Mouse (Mus musculus) CH12.LX (cell line): ENCODE measurements around the gene Nup188. TPM values are rescaled to one million over a fixed set of nuclear protein-coding genes. Genes with fewer than 3 reads are reported as not detected.

Experiments
- DNase-seq: peaks from one replicate; pipeline ENCODE4 v3.0.0-alpha.2; 2013; ENCODE audit errors: extremely low read depth
- H3K27ac ChIP-seq: 2 replicates; pipeline ENCODE4 v1.5.1; 2012; ENCODE audit warnings: low read depth, mild to moderate bottlenecking, control low read depth, moderate library complexity; ENCODE audit not compliant: insufficient read depth
- H3K27me3 ChIP-seq: replicated peaks from 2 replicates; pipeline ENCODE3; 2012; ENCODE audit warnings: inconsistent platforms
- H3K36me3 ChIP-seq, 2 experiments: replicated peaks in 1 of 2; 2 replicates each; pipeline versions ENCODE3 to v1.6.1; 2012; ENCODE audit warnings: inconsistent platforms in 1 of 2, low read length in 1 of 2, mild to moderate bottlenecking in 1 of 2, mixed read lengths in 1 of 2, moderate library complexity in 1 of 2; ENCODE audit not compliant: control insufficient read depth in 1 of 2, insufficient read depth in 1 of 2
- H3K4me1 ChIP-seq, 2 experiments: 2 replicates each; pipeline ENCODE4 v1.6.1; 2012; ENCODE audit warnings: inconsistent platforms in 1 of 2, moderate library complexity in 1 of 2; ENCODE audit not compliant: insufficient read depth in 2 of 2, control insufficient read depth in 1 of 2
- H3K4me2 ChIP-seq: 2 replicates; pipeline ENCODE4 v1.6.1; 2012; ENCODE audit warnings: low read depth, mild to moderate bottlenecking, control low read depth; ENCODE audit not compliant: poor library complexity, insufficient read depth, severe bottlenecking
- H3K4me3 ChIP-seq, 3 experiments: fragments of 150-350 bp in 1 of 3; sonication (generic) in 1 of 3; replicated peaks in 1 of 3; 2 replicates each; pipeline versions ENCODE3 to v1.5.1; 2011 to 2012; ENCODE audit warnings: low read depth in 2 of 3, low read length in 2 of 3, mild to moderate bottlenecking in 2 of 3, moderate library complexity in 2 of 3, control low read depth in 1 of 3, improper control_type of control experiment in 1 of 3, inconsistent platforms in 1 of 3, mixed read lengths in 1 of 3; ENCODE audit not compliant: poor library complexity in 1 of 3
- H3K79me2 ChIP-seq: replicated peaks from 2 replicates; pipeline ENCODE4 v1.6.1; 2012; ENCODE audit warnings: mild to moderate bottlenecking, moderate library complexity; ENCODE audit not compliant: control insufficient read depth, poor library complexity, insufficient read depth, severe bottlenecking; ENCODE audit errors: extremely low read depth
- H3K9ac ChIP-seq: 2 replicates; pipeline ENCODE4 v1.6.1; 2012; ENCODE audit warnings: low read depth, mild to moderate bottlenecking, control low read depth, moderate library complexity; ENCODE audit not compliant: insufficient read depth
- H3K9me3 ChIP-seq: replicated peaks from 2 replicates; pipeline ENCODE3; 2012; ENCODE audit warnings: low read length, inconsistent platforms, mixed read lengths
- BHLHE40 ChIP-seq: IDR thresholded peaks from 2 replicates; pipeline ENCODE4 v1.6.1; 2011; ENCODE audit warnings: mild to moderate bottlenecking, low read depth, low read length, improper control_type of control experiment
- CHD1 ChIP-seq: IDR thresholded peaks from 2 replicates; pipeline ENCODE4 v1.6.1; 2012; ENCODE audit warnings: low read depth, low read length, improper control_type of control experiment, inconsistent platforms
- CTCF ChIP-seq, 2 experiments: IDR thresholded peaks in 1 of 2; conservative IDR thresholded peaks in 1 of 2; 2 replicates each; pipeline ENCODE4 v1.5.1; 2011 to 2012; ENCODE audit warnings: low read depth in 2 of 2, low read length in 2 of 2, improper control_type of control experiment in 1 of 2, inconsistent platforms in 1 of 2, mild to moderate bottlenecking in 1 of 2, moderate library complexity in 1 of 2
- E2F4 ChIP-seq: IDR thresholded peaks from 2 replicates; pipeline ENCODE4 v1.6.1; 2011; ENCODE audit warnings: low read depth, low read length, improper control_type of control experiment; ENCODE audit not compliant: insufficient replicate concordance
- ELF1 ChIP-seq: IDR thresholded peaks from 2 replicates; pipeline ENCODE4 v1.6.1; 2014; ENCODE audit warnings: low read depth, mild to moderate bottlenecking, inconsistent platforms, low read length, improper control_type of control experiment
- EP300 ChIP-seq: IDR thresholded peaks from 2 replicates; pipeline ENCODE4 v1.6.1; 2011; ENCODE audit warnings: low read length, improper control_type of control experiment
- ETS1 ChIP-seq: conservative IDR thresholded peaks from 2 replicates; pipeline ENCODE4 v1.6.1; 2012; ENCODE audit warnings: low read depth, mild to moderate bottlenecking, inconsistent platforms, low read length, improper control_type of control experiment, moderate library complexity
- GABPA ChIP-seq: IDR thresholded peaks from 2 replicates; pipeline ENCODE4 v1.6.1; 2012; ENCODE audit warnings: low read depth, low read length, improper control_type of control experiment, inconsistent platforms; ENCODE audit not compliant: insufficient replicate concordance
- HCFC1 ChIP-seq: IDR thresholded peaks from 2 replicates; pipeline ENCODE4 v1.6.1; 2012; ENCODE audit warnings: low read depth, mild to moderate bottlenecking, inconsistent platforms, low read length, improper control_type of control experiment
- JUND ChIP-seq: conservative IDR thresholded peaks from 2 replicates; pipeline ENCODE4 v1.6.1; 2011; ENCODE audit warnings: low read depth, low read length, improper control_type of control experiment
- MAX ChIP-seq: IDR thresholded peaks from 2 replicates; pipeline ENCODE4 v1.6.1; 2011; ENCODE audit warnings: low read length, improper control_type of control experiment
- MAZ ChIP-seq: IDR thresholded peaks from 2 replicates; pipeline ENCODE4 v1.6.1; 2012; ENCODE audit warnings: low read depth, mild to moderate bottlenecking, inconsistent platforms, low read length, improper control_type of control experiment, moderate library complexity
- MEF2A ChIP-seq: IDR thresholded peaks from 2 replicates; pipeline ENCODE4 v1.6.1; 2014; ENCODE audit warnings: low read depth, mild to moderate bottlenecking, inconsistent platforms, low read length, improper control_type of control experiment, borderline replicate concordance
- MYC ChIP-seq: IDR thresholded peaks from 2 replicates; pipeline ENCODE4 v1.6.1; 2011; ENCODE audit warnings: low read depth, mild to moderate bottlenecking, improper control_type of control experiment, low read length
- NELFE ChIP-seq: IDR thresholded peaks from 2 replicates; pipeline ENCODE4 v1.6.1; 2011; ENCODE audit warnings: low read depth, low read length, improper control_type of control experiment
- NRF1 ChIP-seq: IDR thresholded peaks from 2 replicates; pipeline ENCODE4 v1.6.1; 2014; ENCODE audit warnings: low read depth, mild to moderate bottlenecking, inconsistent platforms, low read length, improper control_type of control experiment, moderate library complexity
- POLR2A ChIP-seq: IDR thresholded peaks from 2 replicates; pipeline ENCODE4 v1.6.1; 2011; ENCODE audit warnings: low read depth, mild to moderate bottlenecking, improper control_type of control experiment, low read length
- POLR2AphosphoS2 ChIP-seq: IDR thresholded peaks from 2 replicates; pipeline ENCODE4 v1.6.1; 2011; ENCODE audit warnings: low read depth, low read length, improper control_type of control experiment
- RAD21 ChIP-seq: IDR thresholded peaks from 2 replicates; pipeline ENCODE4 v1.6.1; 2011; ENCODE audit warnings: low read depth, mild to moderate bottlenecking, low read length, improper control_type of control experiment, moderate library complexity
- RCOR1 ChIP-seq: conservative IDR thresholded peaks from 2 replicates; pipeline ENCODE4 v1.6.1; 2012; ENCODE audit warnings: low read depth, mild to moderate bottlenecking, inconsistent platforms, low read length, improper control_type of control experiment
- SIN3A ChIP-seq: IDR thresholded peaks from 2 replicates; pipeline ENCODE4 v1.6.1; 2012; ENCODE audit warnings: low read length, improper control_type of control experiment, inconsistent platforms
- SMC3 ChIP-seq: IDR thresholded peaks from 2 replicates; pipeline ENCODE4 v1.6.1; 2011; ENCODE audit warnings: low read depth, low read length, improper control_type of control experiment
- TBP ChIP-seq: conservative IDR thresholded peaks from 2 replicates; pipeline ENCODE4 v1.6.1; 2011; ENCODE audit warnings: low read depth, low read length, improper control_type of control experiment
- UBTF ChIP-seq: IDR thresholded peaks from 2 replicates; pipeline ENCODE4 v1.6.1; 2012; ENCODE audit warnings: low read depth, mild to moderate bottlenecking, inconsistent platforms, low read length, improper control_type of control experiment, moderate library complexity
- USF2 ChIP-seq: conservative IDR thresholded peaks from 2 replicates; pipeline ENCODE4 v1.6.1; 2011; ENCODE audit warnings: low read depth, low read length, improper control_type of control experiment
- ZC3H11A ChIP-seq: IDR thresholded peaks from 2 replicates; pipeline ENCODE4 v1.6.1; 2012; ENCODE audit warnings: low read depth, mild to moderate bottlenecking, inconsistent platforms, low read length, improper control_type of control experiment
- ZKSCAN1 ChIP-seq: IDR thresholded peaks from 2 replicates; pipeline ENCODE4 v1.6.1; 2012; ENCODE audit warnings: low read depth, inconsistent platforms, low read length, improper control_type of control experiment, borderline replicate concordance
- ZMIZ1 ChIP-seq: IDR thresholded peaks from 2 replicates; pipeline ENCODE4 v1.6.1; 2012; ENCODE audit warnings: low read depth, mild to moderate bottlenecking, inconsistent platforms, low read length, improper control_type of control experiment
- ZNF384 ChIP-seq: IDR thresholded peaks from 2 replicates; pipeline ENCODE4 v1.6.1; 2012; ENCODE audit warnings: low read depth, low read length, improper control_type of control experiment, inconsistent platforms
- dilution Hi-C: fragments of 300-500 bp; cut with MboI; formaldehyde crosslinking; loops from 2 replicates; pipeline ENCODE4 v1.14.3; 2020; ENCODE audit warnings: low sequenced_read_pairs; ENCODE audit not compliant: extremely low pct_unique_long_range_greater_than_20kb, extremely low pct_ligation_motif_present
- in situ Hi-C: fragments of 300-500 bp; cut with MboI; formaldehyde crosslinking; loops from 3 replicates; pipeline ENCODE4 v1.14.3; 2019; ENCODE audit warnings: low sequenced_read_pairs, low pct_ligation_motif_present, low pct_unique_long_range_greater_than_20kb, mixed read lengths
- polyA plus RNA-seq: library from polyadenylated mRNA; unstranded; fragments of >175 nt; gene quantifications from 2 replicates; pipeline ENCODE4 v1.2.1, GENCODE M21; 2012; ENCODE audit warnings: low read depth; ENCODE audit not compliant: insufficient read length
- total RNA-seq, 2 experiments: library from RNA; depleted of rRNA; stranded (reverse); fragments of 300-350 nt in 1 of 2; fragments of >200 nt in 1 of 2; gene quantifications; 2 replicates each; pipeline ENCODE4 v1.2.3; 2012 to 2014

Gene Nup188
- total and polyA plus RNA-seq, 3 experiments = 19.7 to 58.8 (median 47.6) TPM

GRCm38 (mm10) chr2:30337179-30337578, 51.0 kb downstream of the Nup188 start:
- no peak for DNase-seq
- H3K4me1 ChIP-seq = no peaks in the 10 kb centered on the region
- H3K36me3 ChIP-seq = peaks cover 85 to 96% of the 10 kb centered on the region in 2 experiments
- H3K9me3 ChIP-seq = no peaks in the 10 kb centered on the region
- H3K9ac ChIP-seq = no peak overlapping the region
- no peak overlapping the region for H3K4me3 ChIP-seq
- TF ChIP-seq MAZ (no peak), EP300 (no peak), ZNF384 (no peak), SIN3A (no peak), NRF1 (no peak), RAD21 (no peak), CTCF (conservative IDR thresholded peaks at IDR 0.05 in 1 of 2, IDR thresholded peaks at IDR 0.05 in 1 of 2; ENCODE audit: low read depth in 2 of 2, low read length in 2 of 2) (no peak), JUND (no peak), CHD1 (no peak), RCOR1 (no peak), HCFC1 (no peak), BHLHE40 (no peak), MAX (no peak), POLR2AphosphoS2 (no peak), ETS1 (no peak), ZMIZ1 (no peak), USF2 (no peak), ELF1 (no peak), ZC3H11A (no peak), ZKSCAN1 (no peak)
- TF ChIP-seq, all 38 proteins: peak for 0
- Histone ChIP-seq H3K27ac (no peak overlapping the region), H3K27me3 (no peaks in the 10 kb centered on the region), H3K4me2 (no peak overlapping the region), H3K79me2 (no peaks in the 10 kb centered on the region)
- in situ Hi-C loops (no loop called here), dilution Hi-C loops (no loop called here)

- Histone ChIP-seq H3K79me2 (no peaks in the 10 kb centered on the region), H3K27ac (no peak overlapping the region), H3K9me3 (no peaks in the 10 kb centered on the region), H3K36me3 (peaks cover 89 to 97% of the 10 kb centered on the region in 2 experiments)
- no peak for DNase-seq
- dilution Hi-C loops = no loop called here
- TF ChIP-seq NRF1 (no peak), MYC (no peak), BHLHE40 (no peak), EP300 (no peak), UBTF (no peak), MEF2A (no peak), TBP (no peak), MAX (no peak), USF2 (no peak), NELFE (no peak), RCOR1 (no peak), MAZ (no peak), GABPA (no peak), SIN3A (no peak), ELF1 (no peak), SMC3 (no peak), POLR2A (no peak), HCFC1 (no peak), CHD1 (no peak), E2F4 (no peak)
- TF ChIP-seq, all 38 proteins: peak for 0
- Histone ChIP-seq H3K9ac (no peak overlapping the region), H3K27me3 (no peaks in the 10 kb centered on the region), H3K4me3 (no peak overlapping the region), H3K4me2 (no peak overlapping the region), H3K4me1 (peaks cover 0 to 26% of the 10 kb centered on the region in 2 experiments; a peak in 2 of 4 replicates)
- in situ Hi-C loops = no loop called here
Observed at GRCm38 (mm10) chr2:30342061-30342460, 55.9 kb downstream of the Nup188 start.
